Mouse (Mus musculus) heart, adult 2 months (tissue): ENCODE results near the gene Gm21820. TPM values are rescaled to one million over a fixed set of nuclear protein-coding genes. Genes with fewer than 3 reads are reported as not detected.
"Not testable (repeated sequence)": the region's sequence is repeated elsewhere in the genome, so short reads cannot be mapped to it uniquely, and the experiment has no call there.

Experiments used
- DNase-seq, 2 experiments: peaks; one replicate each; pipeline ENCODE4 v3.0.0; 2021
- H3K27ac ChIP-seq: fragments of 200-600 bp; 2 replicates; pipeline ENCODE4 v1.8.1; 2022
- H3K27me3 ChIP-seq: fragments of 200-500 bp; 2 replicates; pipeline ENCODE4 v1.6.1; 2012; ENCODE audit warnings: mild to moderate bottlenecking, low read length, inconsistent platforms, mixed read lengths; ENCODE audit not compliant: control insufficient read depth, insufficient read depth
- H3K36me3 ChIP-seq: fragments of 200-500 bp; 2 replicates; pipeline ENCODE4 v1.6.1; 2012; ENCODE audit warnings: low read length, inconsistent platforms; ENCODE audit not compliant: control insufficient read depth, insufficient read depth
- H3K4me1 ChIP-seq: fragments of 200-500 bp; 2 replicates; pipeline ENCODE4 v1.6.1; 2011; ENCODE audit warnings: low read length; ENCODE audit not compliant: control insufficient read depth, insufficient read depth
- H3K4me3 ChIP-seq: fragments of 200-600 bp; 2 replicates; pipeline ENCODE4 v1.8.1; 2022
- H3K79me2 ChIP-seq: fragments of 200-500 bp; replicated peaks from 2 replicates; pipeline ENCODE4 v1.6.1; 2012; ENCODE audit warnings: mild to moderate bottlenecking, inconsistent platforms, low read length, moderate library complexity, mixed read lengths; ENCODE audit not compliant: control insufficient read depth, insufficient read depth
- H3K9ac ChIP-seq: fragments of 200-500 bp; 2 replicates; pipeline ENCODE4 v1.6.1; 2012; ENCODE audit warnings: low read depth, mild to moderate bottlenecking, control low read depth, inconsistent platforms, low read length, mixed read lengths
- WGBS: fragments of 180-500 bp; shearing (Covaris S2); methylation state at CpG from one replicate; pipeline ENCODE4 v1.1.7; 2018; 5-methylcytosine and 5-hydroxymethylcytosine counted together
- intact Hi-C: fragments of 180-260 bp; cut with DNase I; formaldehyde crosslinking; loops from one replicate; pipeline ENCODE4 v1.15.1; 2025
- long read RNA-seq: library from polyadenylated mRNA; stranded (forward); transcript quantifications from one replicate; pipeline ENCODE4 v2.0.0, GENCODE M21; 2021
- polyA plus RNA-seq: library from polyadenylated mRNA; depleted of rRNA; stranded (reverse); fragments of >200 nt; gene quantifications from 2 replicates; pipeline ENCODE4 v1.2.3, GENCODE M21; 2012; rRNA removed
- total RNA-seq, 2 experiments: library from RNA; stranded (reverse); gene quantifications; 2 replicates each; pipeline ENCODE4 v1.2.3; 2021

Gm21820 gene
- total RNA-seq = not detected
- not detected in 2 replicates for polyA plus RNA-seq
- long read RNA-seq = 0 reads

GRCm38 (mm10) chrY:5249341-5249740 lies at the start of gene Gm21820:
Gene Gm21820 (minus strand): TSS chrY:5249441.
- H3K27ac ChIP-seq, H3K4me1 ChIP-seq, intact Hi-C loops, DNase-seq, H3K79me2 ChIP-seq, H3K9ac ChIP-seq, H3K36me3 ChIP-seq, H3K4me3 ChIP-seq, H3K27me3 ChIP-seq: not testable (repeated sequence)
- WGBS = 73% methylated on average over 1 of the region's 1 CpGs

Other genes starting within 250 kb of the Gm21820 start
- gene Gm20918, start 205.5 kb downstream of the Gm21820 start, total RNA-seq = not detected
- gene Gm20918, start 205.5 kb downstream of the Gm21820 start, polyA plus RNA-seq = not detected in 2 replicates